Mouse (Mus musculus) adipocyte (in vitro differentiated cells): Measurements from ENCODE around the gene Tcte1.
A peak's percentile ranks its signal among the peaks of the same experiment; 100 is the strongest.

Source experiments
- DNase-seq: peaks from one replicate; pipeline ENCODE4 v3.0.0-alpha.2; 2016; ENCODE audit warnings: low spot score

Tcte1 gene

DNA sequence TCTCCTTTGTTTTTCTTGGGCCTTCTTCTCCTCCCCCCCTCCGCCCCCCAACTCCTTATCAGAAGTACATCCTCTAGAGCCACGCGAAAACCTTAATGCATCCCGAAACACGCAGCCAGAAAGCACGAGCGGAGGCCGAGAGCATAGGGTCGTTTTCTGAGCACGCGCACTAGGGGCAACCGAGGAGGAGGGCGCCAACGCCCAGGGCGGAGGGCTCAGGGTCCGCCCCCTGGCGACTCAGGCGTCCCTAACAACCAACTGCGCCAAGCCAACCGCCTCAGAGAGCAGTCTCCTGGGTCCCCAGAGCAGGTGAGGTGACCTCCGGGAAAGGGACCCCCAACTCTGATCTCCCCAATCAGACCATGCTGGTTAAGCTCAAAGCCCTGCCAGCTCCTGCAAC is at the start of gene Tcte1:
TSS of gene Tcte1 (plus strand) at position 172 of the 400 bp plus-strand sequence.
- no peak for DNase-seq

- DNase-seq, result no peak
These were observed 49.6 kb upstream of the Tcte1 start for GRCm38 (mm10) chr17:45473667-45474066.

- no peak for DNase-seq
These were observed 49.1 kb upstream of the Tcte1 start for GRCm38 (mm10) chr17:45474146-45474545.

DNA sequence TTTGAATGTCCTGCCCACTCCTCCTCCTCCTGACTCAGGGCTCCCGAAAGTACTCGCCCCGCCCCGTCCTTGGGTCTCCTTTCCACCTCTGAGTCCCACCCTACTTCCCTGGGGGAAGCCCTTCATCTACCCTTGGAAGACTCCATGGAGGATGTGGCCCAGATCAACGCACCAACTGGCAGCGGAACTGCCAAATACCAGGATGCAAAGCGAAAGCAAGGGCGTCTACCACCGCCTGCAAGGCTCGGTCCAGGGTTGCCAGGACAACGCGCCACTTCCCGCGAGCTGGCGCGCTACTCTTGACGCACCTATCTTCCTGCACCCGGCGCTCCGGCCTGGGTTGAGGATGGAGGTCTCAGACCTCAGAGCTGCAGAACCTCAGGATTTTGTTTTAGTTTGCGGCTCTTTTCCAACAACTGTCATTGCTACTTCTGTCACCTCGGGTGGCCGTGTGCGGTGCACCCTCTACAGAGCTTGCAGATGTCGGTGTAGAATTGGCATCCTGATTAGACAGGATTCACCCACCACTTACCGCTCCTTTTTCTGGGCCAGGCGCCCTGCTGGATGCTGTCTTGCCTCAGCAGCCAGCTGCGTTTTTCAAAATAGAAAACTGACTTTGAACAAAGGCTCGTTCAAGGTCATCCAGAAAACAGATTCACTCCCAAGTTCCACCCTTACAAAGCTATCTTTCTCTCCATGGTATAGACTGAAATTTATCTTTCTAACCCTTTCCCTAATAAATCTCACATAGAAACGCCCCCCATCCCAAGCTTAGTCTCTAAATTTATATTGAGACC is 48.4 kb upstream of the Tcte1 start, which contains the start of gene Spats1:
TSS of gene Spats1 (minus strand) at position 747 of the 797 bp plus-strand sequence.
- no peak for DNase-seq

GRCm38 (mm10) chr17:45478234-45478825 is 44.9 kb upstream of the Tcte1 start:
- peak; percentile 81 for DNase-seq

- DNase-seq, result no peak
These were observed 42.8 kb upstream of the Tcte1 start for GRCm38 (mm10) chr17:45480429-45480828.

- DNase-seq, result no peak
These were observed 37.7 kb upstream of the Tcte1 start for GRCm38 (mm10) chr17:45485581-45485980.

- no peak for DNase-seq
These were observed 36.0 kb upstream of the Tcte1 start for GRCm38 (mm10) chr17:45487216-45487615.

DNA sequence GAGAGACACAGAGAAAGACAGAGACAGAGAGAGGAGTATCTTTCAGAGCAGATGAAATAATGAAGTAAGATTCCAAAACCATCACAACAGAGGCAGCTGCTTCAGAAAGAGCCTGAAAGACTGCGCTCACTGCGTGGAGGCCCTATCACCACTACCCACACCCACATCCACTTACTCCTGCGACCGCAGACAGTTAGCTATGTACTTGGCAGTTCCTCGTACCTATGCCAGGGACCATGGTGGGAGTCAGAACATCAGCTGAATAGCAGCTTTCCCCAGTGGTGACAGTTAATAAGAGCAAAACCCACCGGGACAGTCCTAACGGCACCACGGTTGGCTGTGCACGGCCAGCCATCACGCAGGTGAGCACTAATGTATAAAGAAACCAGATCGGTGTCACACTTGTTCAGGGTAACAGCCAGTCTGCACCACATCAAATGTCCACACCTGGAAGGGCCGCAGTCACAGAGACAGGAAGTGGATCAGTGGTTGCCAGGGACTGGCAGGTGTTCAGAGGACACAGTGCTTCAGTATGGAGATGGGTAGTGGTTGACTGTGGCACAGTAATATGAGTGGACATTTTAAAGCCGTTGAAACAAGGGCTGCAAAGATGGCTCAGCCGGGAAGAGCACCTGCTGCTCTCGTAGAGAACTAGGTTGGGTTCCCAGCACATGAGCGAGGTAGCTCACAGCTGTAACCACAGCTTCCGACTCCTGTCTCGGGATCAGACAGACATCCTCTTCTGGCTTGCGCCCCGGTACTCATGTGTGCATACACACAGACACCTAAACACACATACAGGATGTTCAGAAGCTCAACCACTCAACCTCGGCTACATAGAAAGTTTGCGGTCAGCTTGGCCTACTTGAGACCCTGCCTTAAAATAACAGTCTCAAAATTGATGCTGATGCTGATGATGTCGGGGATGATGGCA is 34.6 kb upstream of the Tcte1 start:
- no peak for DNase-seq

DNA sequence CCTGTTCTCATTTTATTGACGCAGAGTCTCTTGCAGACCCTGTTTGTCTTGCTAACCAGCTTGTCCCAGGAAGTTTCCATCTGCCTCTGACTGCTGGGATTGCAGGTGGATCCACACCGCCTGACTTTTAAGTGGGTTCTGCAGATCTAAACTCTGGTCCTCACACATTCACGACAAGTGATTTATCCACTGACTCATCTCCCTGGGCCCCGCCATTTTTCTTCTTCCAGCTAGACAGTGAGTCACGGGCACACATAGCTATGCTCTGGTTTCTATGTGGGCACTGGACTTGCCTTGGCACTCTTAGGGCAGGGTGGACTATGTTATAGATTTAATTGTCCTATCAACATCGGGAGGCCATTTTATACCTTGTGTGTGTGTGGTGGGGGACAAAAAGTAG is 33.5 kb upstream of the Tcte1 start:
- no peak for DNase-seq

GRCm38 (mm10) chr17:45490532-45491154 is 32.6 kb upstream of the Tcte1 start:
- no peak for DNase-seq

GRCm38 (mm10) chr17:45495398-45495797 is 27.8 kb upstream of the Tcte1 start:
- DNase-seq, result no peak

- no peak for DNase-seq
These were observed 24.8 kb upstream of the Tcte1 start for GRCm38 (mm10) chr17:45498397-45498796.

DNA sequence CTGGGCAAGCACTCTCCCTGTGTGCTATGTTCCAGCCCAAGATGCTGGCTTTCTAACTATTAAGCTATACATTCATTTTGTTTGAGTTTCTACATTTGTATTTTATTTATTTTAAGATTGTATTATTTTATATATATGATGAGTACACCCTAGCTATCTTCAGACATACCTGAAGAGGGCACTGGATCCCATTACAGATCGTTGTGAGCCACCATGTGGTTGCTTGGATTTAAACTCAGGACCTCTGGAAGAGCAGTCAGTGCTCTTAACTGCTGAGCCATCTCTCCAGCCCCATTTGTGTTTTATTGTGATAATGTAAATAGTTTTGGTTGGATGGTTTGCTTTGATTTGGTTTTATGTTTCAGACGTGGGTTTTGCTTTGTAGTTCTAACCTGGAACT is 23.7 kb upstream of the Tcte1 start:
- no peak for DNase-seq

DNA sequence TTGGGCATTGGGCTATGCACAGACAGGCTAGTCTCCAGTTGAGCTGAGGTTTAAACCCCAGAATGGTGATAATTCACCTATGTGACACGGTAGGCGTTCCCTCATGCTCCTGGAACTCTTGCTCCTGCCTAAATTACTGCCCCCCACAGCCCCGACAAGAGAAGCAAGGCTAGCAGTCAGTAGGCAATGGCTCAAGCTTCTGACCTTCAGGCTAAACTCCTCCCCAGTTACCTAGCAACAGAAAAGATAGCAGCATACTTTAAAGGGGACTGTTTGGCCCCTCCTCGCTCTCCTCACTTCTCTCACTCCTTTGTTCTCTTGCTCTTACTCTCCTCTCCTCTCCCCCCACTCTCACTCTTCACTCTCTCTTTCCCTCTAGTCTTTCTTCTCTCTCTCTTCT is 22.3 kb upstream of the Tcte1 start:
- DNase-seq, result no peak

DNA sequence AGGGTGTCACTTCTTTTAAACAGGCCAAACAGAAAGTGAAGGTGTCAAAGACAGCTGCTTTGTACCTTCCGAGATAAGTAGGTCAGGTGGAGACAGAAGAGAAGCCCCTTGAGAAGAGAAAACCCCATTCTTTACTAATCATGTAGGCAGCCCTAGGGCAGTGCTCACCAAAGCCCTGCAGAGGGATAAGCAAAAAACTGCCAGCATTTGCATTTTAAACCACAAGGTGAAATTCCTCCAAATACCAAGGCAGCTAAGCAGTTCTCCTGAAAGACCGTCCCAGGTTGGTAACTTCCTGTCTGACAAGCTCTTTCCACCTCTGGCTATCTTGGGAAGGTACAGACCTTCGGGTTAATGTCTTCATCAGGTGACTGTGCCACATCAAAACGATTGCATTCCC is 20.9 kb upstream of the Tcte1 start:
- DNase-seq, result no peak

GRCm38 (mm10) chr17:45503301-45503973 is 19.8 kb upstream of the Tcte1 start:
- no peak for DNase-seq

- DNase-seq, result no peak
These were observed 17.2 kb upstream of the Tcte1 start for GRCm38 (mm10) chr17:45505941-45506465.

GRCm38 (mm10) chr17:45506700-45507189 is 16.5 kb upstream of the Tcte1 start, which contains the start of gene Aars2:
TSS of gene Aars2 (plus strand) at chr17:45506841.
- peak; percentile 94 for DNase-seq

- DNase-seq, result no peak
These were observed 12.4 kb upstream of the Tcte1 start for GRCm38 (mm10) chr17:45510871-45511270.

- DNase-seq, result no peak
These were observed 11.5 kb upstream of the Tcte1 start for GRCm38 (mm10) chr17:45511757-45512156.
